Mouse (Mus musculus) T-cell, adult 2 months (primary cell): ENCODE data around the gene Setd1b.
"Not testable (repeated sequence)": the region's sequence is repeated elsewhere in the genome, so short reads cannot be mapped to it uniquely, and the experiment has no call there.

Experiments
- DNase-seq: peaks from one replicate; pipeline ENCODE4 v3.0.0; 2022; ENCODE audit warnings: low spot score

Setd1b gene

GRCm38 (mm10) chr5:123202771-123203170 is 60.8 kb downstream of the Setd1b start:
- not testable (repeated sequence) for DNase-seq

- not testable (repeated sequence) for DNase-seq
These were observed 61.6 kb downstream of the Setd1b start for GRCm38 (mm10) chr5:123203591-123203990.
